Comparison of ENCODE assay signal across 18 mouse cellular contexts in genomic region chr15:77081454-77081853, GRCm38 (mm10). TPM values are rescaled to one million over a fixed set of nuclear protein-coding genes. Genes with fewer than 3 reads are reported as not detected.
DNase-seq lines count a peak whose midpoint lies in the region; ATAC-seq and TF ChIP-seq lines count a peak whose summit lies in the region.
"Had no signal": no experiment of that assay in that cellular context is flagged by ENCODE, and none has a peak within 500 bp of the region (broad histone marks: within the 10 kb centered on the region; RNA-seq: fewer than 3 reads in every experiment).

No protein-coding gene starts in this region.

- peak overlapping the region; percentile 19; the same call in 1 of the 2 replicates for H3K9ac ChIP-seq in embryonic facial prominence, embryonic 14.5 days (ENCODE audit: low read depth, low read length)
- H3K9ac ChIP-seq: forebrain, embryonic 12.5 days; neural tube, embryonic 15.5 days had no signal

- peak; percentile 19 for TF ChIP-seq CTCF in layer of hippocampus, adult 2 months (conservative IDR thresholded peaks at IDR 0.05)

- no peak overlapping the region for H3K4me2 ChIP-seq in embryonic facial prominence, embryonic 14.5 days (ENCODE audit: low read depth, low read length)
- H3K4me2 ChIP-seq: forebrain, embryonic 12.5 days; midbrain, embryonic 11.5 days; neural tube, embryonic 15.5 days had no signal

- H3K4me3 ChIP-seq in layer of hippocampus, adult 2 months, result no peak overlapping the region
- H3K4me3 ChIP-seq in embryonic facial prominence, embryonic 14.5 days (ENCODE audit: low read depth, low read length), result no peak overlapping the region
- H3K4me3 ChIP-seq: forebrain, embryonic 12.5 days; neural tube, embryonic 15.5 days had no signal

- peaks cover 83% of the 10 kb centered on the region for H3K36me3 ChIP-seq in embryonic facial prominence, embryonic 14.5 days (ENCODE audit: control insufficient read depth, insufficient read depth, low read length)

- DNase-seq in gastrocnemius, adult 18-20 months (ENCODE audit: low spot score), result peak; percentile 15
- no peak for DNase-seq in gastrocnemius, postnatal 36 days
- no peak for DNase-seq in layer of hippocampus, adult 2 months (ENCODE audit: low spot score in 2 of 2)
- DNase-seq in layer of hippocampus, adult 9-11 months, result no peak
- peak; percentile 39 for DNase-seq in adipocyte (ENCODE audit: low spot score)
- DNase-seq in embryonic facial prominence, embryonic 14.5 days (ENCODE audit: low spot score), result no peak
- no peak for DNase-seq in spleen, postnatal 4 days (ENCODE audit: low spot score in 2 of 2)
- no peak for DNase-seq in urinary bladder, postnatal 25 days (ENCODE audit: low spot score)
- DNase-seq: heart, postnatal 4 days; kidney, postnatal 36 days; lung, adult 2 months; thymus, adult 2 months had no signal

- no peak for ATAC-seq in embryonic facial prominence, embryonic 14.5 days (ENCODE audit: low read depth)
- ATAC-seq: Patski had no signal

- no peaks in the 10 kb centered on the region for H3K27me3 ChIP-seq in embryonic facial prominence, embryonic 14.5 days (replicated peaks; ENCODE audit: control insufficient read depth, insufficient read depth, low read length)
- H3K27me3 ChIP-seq: forebrain, embryonic 12.5 days; neural tube, embryonic 15.5 days; Patski had no signal

- 83% methylated on average over 5 of the region's 5 CpGs for whole genome bisulfite sequencing in embryonic facial prominence, embryonic 14.5 days

- intact Hi-C loops in gastrocnemius, postnatal 36 days (cut with DNase I), result loop anchor here (2.0 kb wide), 1 partner anchor 137 kb away; no protein-coding TSS in a partner anchor

- H3K9me3 ChIP-seq in embryonic facial prominence, embryonic 14.5 days (ENCODE audit: control insufficient read depth, low read length), result no peaks in the 10 kb centered on the region
- H3K9me3 ChIP-seq: forebrain, embryonic 12.5 days; neural tube, embryonic 15.5 days had no signal

- H3K27ac ChIP-seq in layer of hippocampus, adult 2 months, result peak overlapping the region; percentile 81
- H3K27ac ChIP-seq in embryonic facial prominence, embryonic 14.5 days (replicated peaks; ENCODE audit: low read depth, low read length), result peak overlapping the region; percentile 74
- H3K27ac ChIP-seq: forebrain, embryonic 12.5 days; neural tube, embryonic 15.5 days had no signal

- peaks cover 14% of the 10 kb centered on the region; the same call in 1 of the 2 replicates for H3K4me1 ChIP-seq in embryonic facial prominence, embryonic 14.5 days (ENCODE audit: control insufficient read depth, insufficient read depth, low read length)

RNA-seq across cellular contexts. Expression of gene Mb, which starts 31.0 kb away (rescaled TPM):
- total RNA-seq in gastrocnemius, adult 18-20 months (2021), result 1,000 to 10,000 TPM; 5,214 to 6,251 TPM
- 1,000 to 10,000 TPM; 2,788 to 3,377 TPM for total RNA-seq in gastrocnemius, postnatal 36 days (2021)
- total RNA-seq in layer of hippocampus, adult 2 months (2021), result under 1 TPM in 1 of 2 experiments, not detected in 1; 0.49 TPM
- polyA plus RNA-seq in embryonic facial prominence, embryonic 14.5 days (2014; fragmentation: Nextera tagmentation; extraction: Ambion mirVana), result 12.9 and 13.9 TPM in 2 replicates
- total RNA-seq: left cerebral cortex, postnatal 10 days had no signal
- polyA plus RNA-seq: forebrain, embryonic 12.5 days; midbrain, embryonic 11.5 days; Patski; small intestine, adult 2 months had no signal

RNA-seq across cellular contexts. Expression of gene Apol6, which starts 36.9 kb away (rescaled TPM):
- total RNA-seq in gastrocnemius, adult 18-20 months (2021), result 10 to 100 TPM; 47.5 to 80.8 TPM
- 10 to 100 TPM; 34.5 to 38.8 TPM for total RNA-seq in gastrocnemius, postnatal 36 days (2021)
- not detected for total RNA-seq in layer of hippocampus, adult 2 months (2021)
- polyA plus RNA-seq in embryonic facial prominence, embryonic 14.5 days (2014; fragmentation: Nextera tagmentation; extraction: Ambion mirVana), result 0.21 TPM in 2 replicates
- polyA plus RNA-seq: forebrain, embryonic 12.5 days; midbrain, embryonic 11.5 days; neural tube, embryonic 15.5 days had no signal

Comparison
In these comparisons a context has a peak if more than half of its experiments do, and no peak if none do; other contexts are left out.
1. DNase-seq: peak in gastrocnemius, adult 18-20 months (single experiment) and adipocyte (single experiment); none in gastrocnemius, postnatal 36 days (0 of 2), layer of hippocampus, adult 2 months (0 of 2), layer of hippocampus, adult 9-11 months (single experiment), embryonic facial prominence, embryonic 14.5 days (single experiment), spleen, postnatal 4 days (0 of 2) and urinary bladder, postnatal 25 days (single experiment).
2. RNA of gene Mb, which starts 31.0 kb away (total RNA-seq): 5,214 to 6,251 TPM in gastrocnemius, adult 18-20 months and 2,788 to 3,377 TPM in gastrocnemius, postnatal 36 days; 0.49 TPM in layer of hippocampus, adult 2 months; every median in the first group is over 1,000 times any median in the second.
3. RNA of gene Apol6, which starts 36.9 kb away (total RNA-seq): 47.5 to 80.8 TPM in gastrocnemius, adult 18-20 months and 34.5 to 38.8 TPM in gastrocnemius, postnatal 36 days; not detected in layer of hippocampus, adult 2 months; every median in the first group is over 10 times any median in the second.